Mouse (Mus musculus): Measurements from ENCODE around the gene Olfr331. TPM values are rescaled to one million over a fixed set of nuclear protein-coding genes. Genes with fewer than 3 reads are reported as not detected.

Olfr331 gene
- polyA plus RNA-seq, 1 experiment from 2014 or later, result not detected

Other genes starting within 250 kb of the Olfr331 start
- 2.0 and 2.4 TPM in 2 replicates for gene 4930438A08Rik, start 227.8 kb downstream of the Olfr331 start, polyA plus RNA-seq (2015; fragmentation: Nextera tagmentation; extraction: Ambion mirVana)
- gene Zfp692, start 195.5 kb downstream of the Olfr331 start, polyA plus RNA-seq (2015; fragmentation: Nextera tagmentation; extraction: Ambion mirVana), result 33.1 and 37.1 TPM in 2 replicates
- gene Zfp672, start 172.2 kb downstream of the Olfr331 start, polyA plus RNA-seq (2015; fragmentation: Nextera tagmentation; extraction: Ambion mirVana), result 39.6 and 41.0 TPM in 2 replicates
- 34.0 and 38.7 TPM in 2 replicates for gene Sh3bp5l, start 171.8 kb downstream of the Olfr331 start, polyA plus RNA-seq (2015; fragmentation: Nextera tagmentation; extraction: Ambion mirVana)
- gene Lypd8, start 123.5 kb downstream of the Olfr331 start, polyA plus RNA-seq (2015; fragmentation: Nextera tagmentation; extraction: Ambion mirVana), result 0.20 and 0.35 TPM in 2 replicates
- gene 1810065E05Rik, start 81.5 kb downstream of the Olfr331 start, polyA plus RNA-seq (2015; fragmentation: Nextera tagmentation; extraction: Ambion mirVana), result not detected in 2 replicates
- not detected in 2 replicates for gene Gm12253, start 70.0 kb downstream of the Olfr331 start, polyA plus RNA-seq (2015; fragmentation: Nextera tagmentation; extraction: Ambion mirVana)
- gene Lypd9, start 49.6 kb downstream of the Olfr331 start, polyA plus RNA-seq (2015; fragmentation: Nextera tagmentation; extraction: Ambion mirVana), result not detected in 2 replicates
- gene Olfr30, start 40.3 kb downstream of the Olfr331 start, polyA plus RNA-seq (2015; fragmentation: Nextera tagmentation; extraction: Ambion mirVana), result 0.24 and 0.29 TPM in 2 replicates
- gene Olfr332, start 10.0 kb downstream of the Olfr331 start, polyA plus RNA-seq (2015; fragmentation: Nextera tagmentation; extraction: Ambion mirVana), result 0.11 and 0.31 TPM in 2 replicates
- gene Olfr330, start 32.3 kb upstream of the Olfr331 start, polyA plus RNA-seq (2015; fragmentation: Nextera tagmentation; extraction: Ambion mirVana), result 0.14 and 0.36 TPM in 2 replicates
- 0.16 TPM in 1 of 2 replicates, not detected in the other for gene Olfr329-ps, start 43.9 kb upstream of the Olfr331 start, polyA plus RNA-seq (2015; fragmentation: Nextera tagmentation; extraction: Ambion mirVana)
- 0.08 TPM in 1 of 2 replicates, not detected in the other for gene Olfr328, start 53.1 kb upstream of the Olfr331 start, polyA plus RNA-seq (2015; fragmentation: Nextera tagmentation; extraction: Ambion mirVana)
- 0.12 TPM in 1 of 2 replicates, not detected in the other for gene Olfr224, start 68.0 kb upstream of the Olfr331 start, polyA plus RNA-seq (2015; fragmentation: Nextera tagmentation; extraction: Ambion mirVana)
- not detected in 2 replicates for gene Olfr325, start 75.2 kb upstream of the Olfr331 start, polyA plus RNA-seq (2015; fragmentation: Nextera tagmentation; extraction: Ambion mirVana)
- gene Olfr324, start 92.5 kb upstream of the Olfr331 start, polyA plus RNA-seq (2015; fragmentation: Nextera tagmentation; extraction: Ambion mirVana), result not detected in 2 replicates
- not detected in 2 replicates for gene 2210407C18Rik, start 113.5 kb upstream of the Olfr331 start, polyA plus RNA-seq (2015; fragmentation: Nextera tagmentation; extraction: Ambion mirVana)
- gene Olfr323, start 127.9 kb upstream of the Olfr331 start, polyA plus RNA-seq (2015; fragmentation: Nextera tagmentation; extraction: Ambion mirVana), result 0.12 and 0.16 TPM in 2 replicates
- 0.08 TPM in 1 of 2 replicates, not detected in the other for gene Trim58, start 137.9 kb upstream of the Olfr331 start, polyA plus RNA-seq (2015; fragmentation: Nextera tagmentation; extraction: Ambion mirVana)
- 0.11 TPM in 1 of 2 replicates, not detected in the other for gene Olfr322, start 156.2 kb upstream of the Olfr331 start, polyA plus RNA-seq (2015; fragmentation: Nextera tagmentation; extraction: Ambion mirVana)
- gene Olfr320, start 178.5 kb upstream of the Olfr331 start, polyA plus RNA-seq (2015; fragmentation: Nextera tagmentation; extraction: Ambion mirVana), result not detected in 2 replicates
- gene Olfr319, start 196.6 kb upstream of the Olfr331 start, polyA plus RNA-seq (2015; fragmentation: Nextera tagmentation; extraction: Ambion mirVana), result not detected in 2 replicates
- gene Olfr318, start 221.4 kb upstream of the Olfr331 start, polyA plus RNA-seq (2015; fragmentation: Nextera tagmentation; extraction: Ambion mirVana), result not detected in 2 replicates
- gene Olfr317, start 236.6 kb upstream of the Olfr331 start, polyA plus RNA-seq (2015; fragmentation: Nextera tagmentation; extraction: Ambion mirVana), result 0.11 TPM in 1 of 2 replicates, not detected in the other

Measured in embryonic facial prominence, embryonic 15.5 days (tissue).